Mouse (Mus musculus) MEL (cell line): ENCODE measurements around the gene Hhatl.

Experiments used
- CHD1 ChIP-seq: IDR thresholded peaks from 2 replicates; pipeline ENCODE4 v1.6.1; 2012; ENCODE audit warnings: low read depth, mild to moderate bottlenecking, inconsistent platforms, low read length, improper control_type of control experiment
- CHD2 ChIP-seq: IDR thresholded peaks from 2 replicates; pipeline ENCODE4 v1.6.1; 2011; ENCODE audit warnings: low read length, improper control_type of control experiment
- CTCF ChIP-seq, 3 experiments: IDR thresholded peaks in 2 of 3; conservative IDR thresholded peaks in 1 of 3; 2 replicates each; pipeline ENCODE4 v1.5.1; 2011 to 2012; ENCODE audit warnings: low read length in 3 of 3, low read depth in 2 of 3, mild to moderate bottlenecking in 2 of 3, improper control_type of control experiment in 1 of 3, inconsistent platforms in 1 of 3, mixed read lengths in 1 of 3, moderate library complexity in 1 of 3; ENCODE audit not compliant: control insufficient read depth in 1 of 3, insufficient read depth in 1 of 3, poor library complexity in 1 of 3, severe bottlenecking in 1 of 3
- E2F4 ChIP-seq: IDR thresholded peaks from 2 replicates; pipeline ENCODE4 v1.6.1; 2011; ENCODE audit warnings: low read depth, low read length, improper control_type of control experiment, borderline replicate concordance
- ELF1 ChIP-seq: IDR thresholded peaks from 2 replicates; pipeline ENCODE4 v1.6.1; 2014; ENCODE audit warnings: low read depth, mild to moderate bottlenecking, inconsistent platforms, low read length, improper control_type of control experiment, moderate library complexity
- GATA1 ChIP-seq: IDR thresholded peaks from 2 replicates; pipeline ENCODE4 v1.6.1; 2011; ENCODE audit warnings: low read depth, low read length, improper control_type of control experiment
- MAX ChIP-seq: IDR thresholded peaks from 2 replicates; pipeline ENCODE4 v1.6.1; 2011; ENCODE audit warnings: low read length, improper control_type of control experiment
- NRF1 ChIP-seq: IDR thresholded peaks from 2 replicates; pipeline ENCODE4 v1.6.1; 2014; ENCODE audit warnings: low read depth, mild to moderate bottlenecking, inconsistent platforms, low read length, improper control_type of control experiment, moderate library complexity; ENCODE audit not compliant: poor library complexity, insufficient read depth, severe bottlenecking
- POLR2A ChIP-seq, 2 experiments: IDR thresholded peaks; 2 replicates each; pipeline ENCODE4 v1.6.1; 2011 to 2012; ENCODE audit warnings: low read length in 2 of 2, mild to moderate bottlenecking in 2 of 2, control low read depth in 1 of 2, improper control_type of control experiment in 1 of 2, low read depth in 1 of 2, moderate library complexity in 1 of 2; ENCODE audit not compliant: control insufficient read depth in 1 of 2, insufficient read depth in 1 of 2, poor library complexity in 1 of 2
- POLR2AphosphoS2 ChIP-seq: IDR thresholded peaks from 2 replicates; pipeline ENCODE4 v1.6.1; 2011; ENCODE audit warnings: low read length, improper control_type of control experiment
- SIN3A ChIP-seq: IDR thresholded peaks from 2 replicates; pipeline ENCODE4 v1.6.1; 2012; ENCODE audit warnings: low read length, improper control_type of control experiment, inconsistent platforms
- ZKSCAN1 ChIP-seq: IDR thresholded peaks from 2 replicates; pipeline ENCODE4 v1.6.1; 2012; ENCODE audit warnings: low read depth, mild to moderate bottlenecking, inconsistent platforms, low read length, improper control_type of control experiment, moderate library complexity
- ZNF384 ChIP-seq: IDR thresholded peaks from 2 replicates; pipeline ENCODE4 v1.6.1; 2012; ENCODE audit warnings: low read depth, mild to moderate bottlenecking, inconsistent platforms, low read length, improper control_type of control experiment

GRCm38 (mm10) chr9:121833825-121834224 is 41.5 kb upstream of the Hhatl start:
- TF ChIP-seq ZNF384 = no peak
- TF ChIP-seq CTCF (IDR thresholded peaks at IDR 0.05 in 2 of 3, conservative IDR thresholded peaks at IDR 0.05 in 1 of 3; ENCODE audit: control insufficient read depth in 1 of 3, insufficient read depth in 1 of 3, low read depth in 2 of 3, low read length in 3 of 3, poor library complexity in 1 of 3, severe bottlenecking in 1 of 3) = no peak
- no peak for TF ChIP-seq CHD1
- TF ChIP-seq MAX = no peak
- no peak for TF ChIP-seq POLR2A (IDR thresholded peaks at IDR 0.05; ENCODE audit: control insufficient read depth in 1 of 2, insufficient read depth in 1 of 2, low read depth in 1 of 2, low read length in 2 of 2, poor library complexity in 1 of 2)
- TF ChIP-seq GATA1 = no peak
- TF ChIP-seq ZKSCAN1 = no peak
- no peak for TF ChIP-seq E2F4
- no peak for TF ChIP-seq SIN3A
- TF ChIP-seq CHD2 = no peak
- TF ChIP-seq POLR2AphosphoS2 = no peak
- TF ChIP-seq ELF1 = no peak
- no peak for TF ChIP-seq NRF1
